Mouse (Mus musculus): ENCODE measurements at regions not wholly inside any gene's neighbourhood (a gene's known extent, or its start where the extent isn't known, plus 50 kb on each side); places are given as distances from the start of the nearest gene placed in this dataset.
"Not testable (repeated sequence)": the region's sequence is repeated elsewhere in the genome, so short reads cannot be mapped to it uniquely, and the experiment has no call there.

- Histone ChIP-seq H3K4me2 (ENCODE audit: low read depth, low read length) (peak overlapping the region; percentile 15; the same call in 1 of the 2 replicates), H3K9ac (replicated peaks) (no peak overlapping the region), H3K4me1 (ENCODE audit: insufficient read depth) (peaks cover 8% of the 10 kb centered on the region), H3K9me3 (ENCODE audit: low read length) (no peaks in the 10 kb centered on the region), H3K36me3 (replicated peaks; ENCODE audit: insufficient read depth, low read length) (no peaks in the 10 kb centered on the region), H3K27ac (ENCODE audit: low read depth) (peak overlapping the region; percentile 18; the same call in 1 of the 2 replicates), H3K27me3 (ENCODE audit: insufficient read depth, low read length) (no peaks in the 10 kb centered on the region), H3K4me3 (ENCODE audit: low read depth, low read length) (no peak overlapping the region)
- TF ChIP-seq EP300 (IDR thresholded peaks at IDR 0.05; ENCODE audit: low read depth) (no peak), CTCF (IDR thresholded peaks at IDR 0.05; ENCODE audit: low read depth) (no peak)
- WGBS (ENCODE audit: insufficient replicate concordance): 28% methylated on average over 3 of the region's 3 CpGs
- DNase-seq (no peak), ATAC-seq (peak; percentile 53)
These were observed 1707.9 kb upstream of the 5930422O12Rik start for GRCm38 (mm10) chr8:31720585-31720984.

GRCm38 (mm10) chr8:31725430-31725829 lies 1703.1 kb upstream of the 5930422O12Rik start:
- Histone ChIP-seq H3K36me3 (replicated peaks; ENCODE audit: insufficient read depth, low read length) (no peaks in the 10 kb centered on the region), H3K4me2 (ENCODE audit: low read depth, low read length) (no peak overlapping the region), H3K9ac (replicated peaks) (no peak overlapping the region), H3K9me3 (ENCODE audit: low read length) (no peaks in the 10 kb centered on the region), H3K27me3 (ENCODE audit: insufficient read depth, low read length) (no peaks in the 10 kb centered on the region), H3K4me1 (ENCODE audit: insufficient read depth) (peaks cover 2% of the 10 kb centered on the region; the same call in 1 of the 2 replicates), H3K27ac (ENCODE audit: low read depth) (no peak overlapping the region), H3K4me3 (ENCODE audit: low read depth, low read length) (no peak overlapping the region)
- 23% methylated on average over 3 of the region's 3 CpGs for WGBS (ENCODE audit: insufficient replicate concordance)
- DNase-seq (no peak), ATAC-seq (no peak)
- TF ChIP-seq CTCF (IDR thresholded peaks at IDR 0.05; ENCODE audit: low read depth): no peak
- no peak for TF ChIP-seq EP300 (IDR thresholded peaks at IDR 0.05; ENCODE audit: low read depth)

- H3K27ac ChIP-seq (ENCODE audit: low read depth): no peak overlapping the region
- no peak overlapping the region for H3K9ac ChIP-seq (replicated peaks)
- H3K4me2 ChIP-seq (ENCODE audit: low read depth, low read length): no peak overlapping the region
- H3K27me3 ChIP-seq (ENCODE audit: insufficient read depth, low read length): no peaks in the 10 kb centered on the region
- WGBS (ENCODE audit: insufficient replicate concordance): 61% methylated on average over 2 of the region's 2 CpGs
- DNase-seq (no peak), ATAC-seq (no peak)
- H3K9me3 ChIP-seq (ENCODE audit: low read length): no peaks in the 10 kb centered on the region
- H3K4me1 ChIP-seq (ENCODE audit: insufficient read depth): no peaks in the 10 kb centered on the region
- no peak overlapping the region for H3K4me3 ChIP-seq (ENCODE audit: low read depth, low read length)
- TF ChIP-seq EP300 (IDR thresholded peaks at IDR 0.05; ENCODE audit: low read depth) (no peak), CTCF (IDR thresholded peaks at IDR 0.05; ENCODE audit: low read depth) (no peak)
- H3K36me3 ChIP-seq (replicated peaks; ENCODE audit: insufficient read depth, low read length): no peaks in the 10 kb centered on the region
These were observed 1692.9 kb upstream of the 5930422O12Rik start for GRCm38 (mm10) chr8:31735610-31736009.

- H3K27me3 ChIP-seq (ENCODE audit: insufficient read depth, low read length); H3K4me1 ChIP-seq (ENCODE audit: insufficient read depth); H3K27ac ChIP-seq (ENCODE audit: low read depth); H3K36me3 ChIP-seq (replicated peaks; ENCODE audit: insufficient read depth, low read length); DNase-seq; H3K4me2 ChIP-seq (ENCODE audit: low read depth, low read length); H3K9ac ChIP-seq (replicated peaks); ATAC-seq; H3K9me3 ChIP-seq (ENCODE audit: low read length); H3K4me3 ChIP-seq (ENCODE audit: low read depth, low read length): not testable (repeated sequence)
- 54% methylated on average over 6 of the region's 6 CpGs for WGBS (ENCODE audit: insufficient replicate concordance)
These were observed 1691.2 kb upstream of the 5930422O12Rik start for GRCm38 (mm10) chr8:31737314-31737713.

- H3K36me3 ChIP-seq (replicated peaks; ENCODE audit: insufficient read depth, low read length): no peaks in the 10 kb centered on the region
- H3K4me3 ChIP-seq (ENCODE audit: low read depth, low read length): no peak overlapping the region
- no peak for DNase-seq
- no peaks in the 10 kb centered on the region for H3K9me3 ChIP-seq (ENCODE audit: low read length)
- no peak overlapping the region for H3K27ac ChIP-seq (ENCODE audit: low read depth)
- no peak for TF ChIP-seq CTCF (IDR thresholded peaks at IDR 0.05; ENCODE audit: low read depth)
- TF ChIP-seq EP300 (IDR thresholded peaks at IDR 0.05; ENCODE audit: low read depth): no peak
- H3K9ac ChIP-seq (replicated peaks): no peak overlapping the region
- ATAC-seq: no peak
- H3K4me2 ChIP-seq (ENCODE audit: low read depth, low read length): no peak overlapping the region
- no peaks in the 10 kb centered on the region for H3K27me3 ChIP-seq (ENCODE audit: insufficient read depth, low read length)
- no peaks in the 10 kb centered on the region for H3K4me1 ChIP-seq (ENCODE audit: insufficient read depth)
These were observed 1681.7 kb upstream of the 5930422O12Rik start for GRCm38 (mm10) chr8:31746855-31747254.

- Histone ChIP-seq H3K27ac (ENCODE audit: low read depth) (no peak overlapping the region), H3K4me3 (ENCODE audit: low read depth, low read length) (no peak overlapping the region), H3K4me2 (ENCODE audit: low read depth, low read length) (no peak overlapping the region), H3K27me3 (ENCODE audit: insufficient read depth, low read length) (no peaks in the 10 kb centered on the region), H3K36me3 (replicated peaks; ENCODE audit: insufficient read depth, low read length) (no peaks in the 10 kb centered on the region), H3K9me3 (ENCODE audit: low read length) (no peaks in the 10 kb centered on the region), H3K9ac (replicated peaks) (no peak overlapping the region), H3K4me1 (ENCODE audit: insufficient read depth) (no peaks in the 10 kb centered on the region)
- ATAC-seq (no peak), DNase-seq (no peak)
- TF ChIP-seq CTCF (IDR thresholded peaks at IDR 0.05; ENCODE audit: low read depth) (no peak), EP300 (IDR thresholded peaks at IDR 0.05; ENCODE audit: low read depth) (no peak)
- WGBS (ENCODE audit: insufficient replicate concordance): 60% methylated on average over 2 of the region's 2 CpGs
These were observed 1678.5 kb upstream of the 5930422O12Rik start for GRCm38 (mm10) chr8:31749974-31750373.

GRCm38 (mm10) chr8:31750482-31751126 lies 1677.9 kb upstream of the 5930422O12Rik start:
- H3K36me3 ChIP-seq (replicated peaks; ENCODE audit: insufficient read depth, low read length): no peaks in the 10 kb centered on the region
- H3K27ac ChIP-seq (ENCODE audit: low read depth): no peak overlapping the region
- H3K4me3 ChIP-seq (ENCODE audit: low read depth, low read length): no peak overlapping the region
- no peak for ATAC-seq
- 69% methylated on average over 3 of the region's 3 CpGs for WGBS (ENCODE audit: insufficient replicate concordance)
- H3K9me3 ChIP-seq (ENCODE audit: low read length): no peaks in the 10 kb centered on the region
- no peak for DNase-seq
- no peaks in the 10 kb centered on the region for H3K4me1 ChIP-seq (ENCODE audit: insufficient read depth)
- H3K4me2 ChIP-seq (ENCODE audit: low read depth, low read length): no peak overlapping the region
- no peak overlapping the region for H3K9ac ChIP-seq (replicated peaks)
- no peak for TF ChIP-seq EP300 (IDR thresholded peaks at IDR 0.05; ENCODE audit: low read depth)
- no peak for TF ChIP-seq CTCF (IDR thresholded peaks at IDR 0.05; ENCODE audit: low read depth)
- no peaks in the 10 kb centered on the region for H3K27me3 ChIP-seq (ENCODE audit: insufficient read depth, low read length)

Measured in liver, postnatal 0 days (tissue).